Mouse (Mus musculus) kidney, postnatal 0 days (tissue): ENCODE measurements at regions not wholly inside any gene's neighbourhood (a gene's known extent, or its start where the extent isn't known, plus 50 kb on each side); places are given as distances from the start of the nearest gene placed in this dataset.
A peak's percentile ranks its signal among the peaks of the same experiment; 100 is the strongest.

Source experiments
- ATAC-seq: fragments of 200-750 bp; cut with Nextera tagmentation; replicated peaks from 2 replicates; pipeline ENCODE4 v1.8.0; 2017; ENCODE audit warnings: low read depth, moderate number of reproducible peaks, moderate TSS enrichment, moderate library complexity; ENCODE audit not compliant: low FRiP score
- DNase-seq: peaks from one replicate; pipeline ENCODE4 v3.0.0-alpha.2; 2016; ENCODE audit warnings: low spot score
- H3K27ac ChIP-seq: fragments of 300-500 bp; sonication (generic); 2 replicates; pipeline ENCODE4 v1.5.1; 2014; ENCODE audit warnings: mild to moderate bottlenecking
- H3K27me3 ChIP-seq: fragments of 300-500 bp; sonication (generic); 2 replicates; pipeline ENCODE4 v1.6.1; 2014; ENCODE audit warnings: low read length, mixed read lengths; ENCODE audit not compliant: insufficient read depth
- H3K36me3 ChIP-seq: fragments of 300-500 bp; sonication (generic); 2 replicates; pipeline ENCODE4 v1.6.1; 2014; ENCODE audit warnings: low read length, mixed read lengths; ENCODE audit not compliant: insufficient read depth
- H3K4me1 ChIP-seq: fragments of 300-500 bp; sonication (generic); replicated peaks from 2 replicates; pipeline ENCODE4 v1.6.1; 2014; ENCODE audit warnings: antibody characterized with exemption, low read length, mixed read lengths; ENCODE audit not compliant: insufficient read depth
- H3K4me2 ChIP-seq: fragments of 300-500 bp; sonication (generic); 2 replicates; pipeline ENCODE4 v1.6.1; 2014; ENCODE audit warnings: mild to moderate bottlenecking, low read length, moderate library complexity, mixed read lengths
- H3K4me3 ChIP-seq: fragments of 300-500 bp; sonication (generic); replicated peaks from 2 replicates; pipeline ENCODE4 v1.5.1; 2014; ENCODE audit warnings: low read depth, low read length
- H3K9ac ChIP-seq: fragments of 300-500 bp; sonication (generic); 2 replicates; pipeline ENCODE4 v1.6.1; 2014; ENCODE audit warnings: low read depth, low read length
- H3K9me3 ChIP-seq: fragments of 300-500 bp; sonication (generic); replicated peaks from 2 replicates; pipeline ENCODE4 v1.6.1; 2016; ENCODE audit warnings: low read length, inconsistent platforms, mixed read lengths
- CTCF ChIP-seq: IDR thresholded peaks from 2 replicates; pipeline ENCODE4 v1.5.1; 2016; ENCODE audit warnings: antibody characterized with exemption, low read depth, mild to moderate bottlenecking, moderate library complexity
- WGBS: fragments of 180-500 bp; shearing (Covaris S2); extraction: QIAGEN DNeasy Blood & Tissue Kit; methylation state at CpG from one replicate; pipeline ENCODE4 v1.1.7; 2014; 5-methylcytosine and 5-hydroxymethylcytosine counted together

DNA sequence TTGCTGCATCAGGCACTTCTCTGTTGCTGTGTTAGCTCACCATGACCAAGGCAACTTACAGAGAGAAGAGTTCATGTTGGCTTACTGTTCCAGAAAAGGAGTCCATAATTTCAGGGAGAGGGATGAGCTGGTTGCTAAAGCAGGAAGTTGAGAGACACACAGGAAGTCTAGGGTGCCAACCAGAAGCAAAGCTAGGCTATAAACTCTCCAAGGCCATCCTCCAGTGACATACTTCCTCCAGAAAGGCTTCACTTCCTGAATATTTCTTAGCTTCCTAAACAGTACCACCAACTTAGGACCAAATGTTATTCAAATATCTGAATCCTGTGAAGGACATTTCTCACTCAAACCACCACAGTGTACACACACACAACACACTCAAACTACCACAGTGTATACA, 2010.6 kb downstream of the A830018L16Rik start:
- Histone ChIP-seq H3K4me3 (no peak overlapping the region), H3K4me2 (no peak overlapping the region), H3K9me3 (no peaks in the 10 kb centered on the region), H3K27me3 (no peaks in the 10 kb centered on the region), H3K4me1 (no peaks in the 10 kb centered on the region), H3K9ac (no peak overlapping the region), H3K27ac (no peak overlapping the region), H3K36me3 (no peaks in the 10 kb centered on the region)
- DNase-seq (no peak), ATAC-seq (no peak)
- TF ChIP-seq CTCF, result no peak

DNA sequence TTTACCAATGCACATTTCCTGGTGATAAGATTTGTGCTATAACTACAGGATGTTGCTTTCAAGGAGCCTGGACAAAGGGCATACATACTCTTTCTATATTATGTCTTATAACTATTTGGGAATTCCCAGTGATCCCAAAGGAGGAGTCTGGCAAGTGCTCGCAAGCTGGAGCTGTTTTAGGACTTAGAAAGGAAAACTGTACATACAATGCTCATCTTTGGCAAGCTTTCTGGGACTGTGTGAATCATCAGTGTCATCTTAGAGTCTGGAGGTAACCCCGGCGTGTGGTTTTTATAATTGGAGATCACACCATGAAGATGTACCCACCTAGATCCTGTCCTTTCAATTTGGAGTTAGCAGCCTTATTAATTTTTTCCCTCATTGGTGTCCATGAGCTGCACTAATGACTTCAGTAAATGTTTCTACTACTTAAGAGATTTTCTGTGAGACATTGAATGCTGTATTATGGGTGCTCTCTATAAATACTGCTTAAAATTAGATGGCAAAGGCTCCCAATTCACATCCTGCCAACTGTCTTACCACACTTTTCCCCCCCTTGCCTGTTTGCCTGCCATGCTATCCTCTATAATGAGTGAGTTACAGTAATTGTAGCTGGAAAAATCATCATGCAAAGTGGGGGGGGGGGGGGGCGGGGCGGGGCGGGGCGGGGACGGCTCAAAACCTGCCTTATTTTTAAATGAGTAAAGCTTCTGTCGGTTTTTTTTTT, 2011.9 kb downstream of the A830018L16Rik start:
- TF ChIP-seq CTCF, result no peak
- Histone ChIP-seq H3K4me1 (no peaks in the 10 kb centered on the region), H3K27me3 (no peaks in the 10 kb centered on the region), H3K9me3 (no peaks in the 10 kb centered on the region), H3K9ac (no peak overlapping the region), H3K4me2 (peak overlapping the region; percentile 70), H3K27ac (no peak overlapping the region), H3K4me3 (peak overlapping the region; percentile 32), H3K36me3 (no peaks in the 10 kb centered on the region)
- no peak for ATAC-seq
- WGBS, result 25% methylated on average over 9 of the region's 9 CpGs
- DNase-seq, result no peak

DNA sequence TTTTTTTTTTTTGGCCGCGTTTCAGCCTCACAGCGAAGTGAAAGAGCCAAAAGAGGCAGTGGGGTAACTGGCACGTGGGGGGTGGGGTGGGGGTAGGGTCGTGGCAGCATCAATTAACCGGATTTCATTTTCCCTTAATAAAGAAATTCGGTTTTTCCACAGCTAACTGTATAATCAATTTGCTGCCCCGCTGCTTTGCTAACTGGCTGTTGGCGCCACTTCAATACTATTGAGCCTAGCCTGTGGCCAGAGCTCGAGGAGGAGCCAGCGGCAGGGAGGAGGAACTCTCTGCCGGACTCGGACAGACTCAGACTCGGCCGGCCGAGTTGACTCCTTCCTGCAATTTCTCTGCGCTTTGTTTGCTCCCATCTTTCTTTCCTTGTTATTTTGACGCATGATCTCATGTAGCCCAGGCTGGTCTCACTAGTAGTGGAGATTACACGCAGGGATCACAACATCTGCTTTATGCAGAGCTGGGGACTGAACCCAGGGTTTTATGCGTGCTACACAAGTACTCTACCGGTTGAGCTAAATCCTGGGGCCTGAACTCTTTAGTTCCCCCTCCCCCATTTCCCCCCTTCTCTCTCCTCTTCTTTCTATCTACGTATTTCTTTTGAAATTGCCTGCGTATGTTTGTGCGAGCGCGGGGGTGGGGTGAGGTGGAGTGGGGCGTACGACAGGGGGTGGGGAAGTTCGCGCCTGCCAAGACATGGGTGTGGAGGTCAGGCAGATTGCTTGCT, 2012.6 kb downstream of the A830018L16Rik start:
- Histone ChIP-seq H3K9ac (peak overlapping the region; percentile 52; the same call in 1 of the 2 replicates), H3K27ac (peak overlapping the region; percentile 64; the same call in 1 of the 2 replicates), H3K27me3 (no peaks in the 10 kb centered on the region), H3K9me3 (no peaks in the 10 kb centered on the region), H3K4me1 (no peaks in the 10 kb centered on the region), H3K36me3 (no peaks in the 10 kb centered on the region), H3K4me3 (peak overlapping the region; percentile 32), H3K4me2 (peak overlapping the region; percentile 70)
- ATAC-seq (peak; percentile 54; the same call in 1 of the 2 replicates), DNase-seq (peak; percentile 86)
- TF ChIP-seq CTCF, result no peak
- 9% methylated on average over 30 of the region's 30 CpGs for WGBS

DNA sequence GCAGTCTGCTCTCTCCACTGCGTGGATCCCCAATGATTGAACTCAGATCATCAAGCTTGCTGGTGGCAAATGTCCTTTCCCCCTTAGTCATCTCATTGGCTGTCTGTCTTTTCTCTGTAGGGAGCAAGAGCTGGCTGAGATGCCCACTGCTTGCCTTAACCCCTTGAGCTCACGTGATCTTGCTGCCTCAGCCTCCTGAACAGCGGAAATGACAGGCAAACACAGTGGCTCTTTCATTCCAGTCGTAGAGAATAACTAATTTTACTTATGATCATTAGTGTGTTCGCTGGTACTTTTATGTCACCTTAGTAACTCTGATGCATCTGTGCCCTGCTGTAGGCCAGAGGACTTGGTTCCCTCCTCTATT, 2013.1 kb downstream of the A830018L16Rik start:
- WGBS, result 73% methylated on average over 5 of the region's 5 CpGs
- Histone ChIP-seq H3K9me3 (no peaks in the 10 kb centered on the region), H3K9ac (no peak overlapping the region), H3K4me3 (no peak overlapping the region), H3K27me3 (no peaks in the 10 kb centered on the region), H3K27ac (no peak overlapping the region), H3K4me1 (no peaks in the 10 kb centered on the region), H3K4me2 (peak overlapping the region; percentile 70), H3K36me3 (no peaks in the 10 kb centered on the region)
- ATAC-seq, result no peak
- DNase-seq, result no peak
- TF ChIP-seq CTCF, result no peak

DNA sequence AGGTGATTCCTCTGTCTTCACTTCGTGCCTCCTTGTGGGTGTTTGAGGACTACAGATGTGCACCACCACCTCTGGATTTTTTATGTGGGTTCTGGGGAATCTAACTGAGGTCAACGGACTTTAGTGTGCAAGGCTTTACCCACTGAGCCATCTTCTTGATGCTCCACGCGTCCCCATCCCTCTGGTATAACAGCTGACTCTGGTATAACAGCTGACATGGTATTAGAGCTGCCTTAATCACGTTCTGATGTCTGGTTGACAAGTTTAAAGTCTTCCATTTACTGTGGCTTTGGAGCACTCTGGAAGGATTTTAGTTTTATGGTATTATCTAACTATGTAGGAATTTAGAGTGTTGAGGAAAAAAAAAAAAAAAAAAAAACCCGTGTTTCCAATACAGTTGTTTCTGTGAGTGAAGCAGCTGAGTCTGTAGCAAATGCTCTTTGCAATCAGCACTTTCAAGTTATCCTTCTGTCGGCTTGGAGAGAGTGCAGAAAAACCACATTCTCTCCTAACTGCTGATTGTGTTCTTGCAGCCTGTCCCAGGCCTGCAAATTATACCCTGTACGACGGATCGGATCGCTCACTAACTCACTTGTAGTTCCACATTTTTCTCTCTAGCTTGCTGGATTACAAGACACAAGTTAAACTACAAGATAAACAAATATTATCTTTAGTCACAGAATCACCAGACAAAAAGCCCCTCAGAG, 2013.7 kb downstream of the A830018L16Rik start:
- 62% methylated on average over 11 of the region's 11 CpGs for WGBS
- DNase-seq (peak; percentile 11), ATAC-seq (no peak)
- Histone ChIP-seq H3K4me3 (no peak overlapping the region), H3K27me3 (no peaks in the 10 kb centered on the region), H3K36me3 (no peaks in the 10 kb centered on the region), H3K9ac (no peak overlapping the region), H3K9me3 (no peaks in the 10 kb centered on the region), H3K27ac (no peak overlapping the region), H3K4me2 (no peak overlapping the region), H3K4me1 (no peaks in the 10 kb centered on the region)
- TF ChIP-seq CTCF, result no peak

DNA sequence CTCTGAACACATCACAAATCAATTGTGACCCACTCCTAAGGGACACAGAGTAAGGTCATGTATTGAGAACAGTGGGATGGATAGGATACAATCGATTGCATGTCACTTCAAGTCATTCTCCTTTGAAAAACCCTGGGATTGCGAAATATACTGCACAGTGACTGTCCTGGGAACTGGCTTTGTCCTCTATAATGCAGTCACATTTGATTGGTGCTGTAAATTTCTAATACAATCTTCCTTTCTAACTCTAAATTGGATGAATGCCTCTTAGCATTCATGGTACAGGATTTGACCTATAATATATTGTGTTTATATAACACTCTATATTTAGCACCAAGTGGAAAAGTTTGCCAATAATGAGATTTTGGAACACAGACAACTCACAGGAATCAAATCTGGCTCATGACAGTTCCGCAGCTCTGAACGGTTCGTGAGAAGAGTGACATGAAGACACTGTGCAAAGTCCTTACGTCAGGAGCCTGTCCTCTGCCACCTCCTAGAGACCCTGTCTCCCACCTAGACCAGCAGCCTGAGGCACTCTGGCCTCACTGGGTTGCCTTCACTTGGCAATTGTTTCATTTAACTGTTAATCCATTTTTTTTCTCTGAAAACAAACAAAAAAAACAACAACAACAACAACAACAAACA, 2024.0 kb downstream of the A830018L16Rik start:
- no peaks in the 10 kb centered on the region for H3K4me1 ChIP-seq
- no peak overlapping the region for H3K4me2 ChIP-seq
- no peak for TF ChIP-seq CTCF
- no peak overlapping the region for H3K9ac ChIP-seq
- ATAC-seq (no peak), DNase-seq (no peak)
- H3K4me3 ChIP-seq, result no peak overlapping the region
- no peaks in the 10 kb centered on the region for H3K27me3 ChIP-seq
- 66% methylated on average over 6 of the region's 6 CpGs for WGBS
- no peaks in the 10 kb centered on the region for H3K9me3 ChIP-seq
- H3K27ac ChIP-seq, result no peak overlapping the region
- H3K36me3 ChIP-seq, result no peaks in the 10 kb centered on the region
